Mouse (Mus musculus) left cerebral cortex, adult 18-20 months (tissue): ENCODE results near the gene Mta2. TPM values are rescaled to one million over a fixed set of nuclear protein-coding genes. Genes with fewer than 3 reads are reported as not detected.

Experiments
- DNase-seq, 2 experiments: peaks; one replicate each; pipeline ENCODE4 v3.0.0; 2021 to 2022; ENCODE audit warnings: low spot score in 2 of 2, mixed read lengths in 1 of 2
- total RNA-seq, 2 experiments: library from RNA; stranded (reverse); gene quantifications; 2 replicates each; pipeline ENCODE4 v1.2.3; 2021

The Mta2 gene
- total RNA-seq, 2 experiments from 2014 or later: 49.6 to 49.8 TPM

DNA sequence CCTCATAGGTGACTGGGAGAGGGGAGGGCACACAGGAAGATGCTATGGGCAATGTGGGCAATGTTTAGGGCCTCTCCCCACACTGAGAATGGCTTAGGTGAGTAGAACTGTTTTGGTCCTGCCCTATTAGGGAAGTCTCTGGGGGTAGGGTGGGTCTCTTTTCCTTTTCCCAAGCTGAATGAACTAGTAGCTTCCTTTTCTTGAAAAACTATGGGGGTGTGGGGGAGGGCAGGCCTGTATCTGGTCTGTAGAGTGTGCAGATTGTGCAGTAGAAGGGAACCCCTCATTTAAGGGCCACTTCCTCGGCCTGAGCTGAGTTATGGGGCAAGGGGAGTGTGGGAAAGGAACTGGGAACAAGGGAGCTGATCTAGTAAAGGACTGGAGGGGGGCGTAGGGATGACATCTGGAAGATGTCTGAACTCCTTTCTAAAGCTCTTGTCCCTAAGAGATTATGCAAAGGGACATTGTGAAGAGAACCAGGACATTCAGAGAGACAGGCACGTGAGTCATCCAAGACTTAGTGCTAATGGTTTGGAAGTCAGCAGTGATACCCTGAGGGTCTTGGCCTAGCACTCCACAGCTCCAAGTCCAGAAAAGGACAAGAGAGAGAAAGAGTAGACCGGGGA is 49.7 kb downstream of the Mta2 start:
- no peak for DNase-seq

DNA sequence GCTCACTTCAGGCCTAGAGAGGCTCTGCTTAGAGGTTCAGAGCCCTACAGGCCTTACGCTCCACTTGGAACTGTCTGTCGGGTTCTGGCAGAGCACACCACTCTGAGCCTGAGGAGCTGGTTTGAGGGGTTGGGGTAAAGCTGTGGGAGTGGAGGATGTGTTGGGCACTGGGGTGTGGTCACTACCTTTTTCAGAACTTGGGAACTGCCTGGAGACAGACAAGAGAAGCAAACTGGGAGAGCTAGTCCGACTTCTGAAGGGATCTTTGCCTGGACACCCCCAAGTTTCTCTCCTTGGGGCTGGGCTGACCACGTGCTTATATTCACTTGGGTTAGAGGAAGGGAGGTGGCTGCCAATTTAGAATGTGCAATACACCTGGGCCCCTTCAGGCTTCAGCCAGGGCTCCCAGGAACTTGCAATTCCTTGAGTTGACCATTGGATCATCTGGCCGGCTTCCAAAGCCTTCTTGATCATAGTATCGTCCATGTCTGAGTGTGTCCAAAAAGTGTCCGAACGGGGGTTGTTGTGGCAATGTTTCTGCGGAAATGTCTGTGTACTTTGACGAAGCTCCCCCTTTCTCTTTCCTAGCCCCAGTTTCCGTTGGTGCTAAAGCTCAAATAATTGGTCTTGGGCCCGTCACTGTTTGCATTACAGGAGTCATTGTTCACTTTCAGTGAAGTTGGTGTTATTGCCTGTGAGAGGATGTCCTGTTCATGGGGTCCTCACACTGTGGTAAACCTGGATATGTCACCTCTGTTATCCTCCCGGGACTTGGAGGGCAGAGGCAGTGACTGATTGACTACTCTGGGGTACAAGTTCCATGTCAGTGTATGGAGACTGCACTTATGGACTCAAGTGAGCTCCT is 50.4 kb downstream of the Mta2 start:
- DNase-seq: no peak

DNA sequence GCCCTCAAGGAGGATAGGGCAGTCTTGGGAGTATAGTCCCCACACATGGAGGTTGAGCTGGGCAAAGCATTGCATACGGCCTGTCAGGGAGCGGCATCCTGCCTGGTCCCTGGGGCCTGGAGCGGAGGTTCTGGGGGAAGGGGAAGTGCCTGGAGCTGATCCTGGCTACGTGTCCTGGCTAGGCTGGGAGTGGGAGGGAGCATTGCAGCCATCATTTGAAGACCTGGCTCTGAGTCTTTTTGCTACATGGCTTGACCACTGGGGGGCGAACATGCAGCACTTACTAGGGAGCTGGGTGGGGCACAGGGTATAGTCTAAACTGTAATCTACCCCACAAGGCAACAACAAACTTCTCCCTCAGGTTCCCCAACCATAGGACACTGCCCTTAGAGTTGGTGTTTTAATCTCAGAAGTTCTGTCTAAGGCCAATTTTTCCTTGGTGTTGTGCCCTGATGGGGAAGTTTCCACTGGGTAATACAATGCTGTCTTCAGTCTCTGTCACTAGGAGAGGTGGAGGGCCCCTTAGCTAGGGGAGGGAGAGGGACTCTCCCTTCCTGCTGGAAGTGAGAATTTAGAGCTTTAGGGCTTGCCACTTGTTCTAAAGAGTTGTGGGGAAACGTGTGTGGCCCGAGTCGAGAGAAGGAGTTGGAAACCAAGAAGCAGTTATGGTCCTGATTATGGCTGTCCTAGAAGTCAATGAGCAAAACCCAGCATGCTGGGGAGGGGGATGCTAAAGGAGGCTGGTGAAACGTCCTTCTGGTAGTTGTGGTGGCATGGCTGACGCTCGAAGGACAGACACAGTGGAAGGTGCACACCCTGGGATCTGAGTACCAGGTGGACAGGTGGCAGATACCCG is 51.3 kb downstream of the Mta2 start:
- DNase-seq: peak; percentile 74 to 77

DNA sequence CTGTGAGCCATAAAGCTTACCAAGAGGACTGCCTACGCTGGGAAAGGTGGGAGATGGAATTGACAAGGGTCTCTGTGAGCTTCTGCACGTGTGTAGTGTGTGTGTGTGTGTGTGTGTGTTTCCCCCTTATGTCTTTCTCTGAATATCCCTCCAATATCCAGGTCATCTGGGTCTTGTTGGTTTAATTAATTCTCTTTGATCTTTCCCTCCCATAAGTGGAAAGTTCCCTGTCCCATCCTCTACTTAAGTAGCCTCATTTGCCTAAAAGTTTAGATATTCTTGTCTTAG is 51.9 kb downstream of the Mta2 start:
- no peak for DNase-seq

DNA sequence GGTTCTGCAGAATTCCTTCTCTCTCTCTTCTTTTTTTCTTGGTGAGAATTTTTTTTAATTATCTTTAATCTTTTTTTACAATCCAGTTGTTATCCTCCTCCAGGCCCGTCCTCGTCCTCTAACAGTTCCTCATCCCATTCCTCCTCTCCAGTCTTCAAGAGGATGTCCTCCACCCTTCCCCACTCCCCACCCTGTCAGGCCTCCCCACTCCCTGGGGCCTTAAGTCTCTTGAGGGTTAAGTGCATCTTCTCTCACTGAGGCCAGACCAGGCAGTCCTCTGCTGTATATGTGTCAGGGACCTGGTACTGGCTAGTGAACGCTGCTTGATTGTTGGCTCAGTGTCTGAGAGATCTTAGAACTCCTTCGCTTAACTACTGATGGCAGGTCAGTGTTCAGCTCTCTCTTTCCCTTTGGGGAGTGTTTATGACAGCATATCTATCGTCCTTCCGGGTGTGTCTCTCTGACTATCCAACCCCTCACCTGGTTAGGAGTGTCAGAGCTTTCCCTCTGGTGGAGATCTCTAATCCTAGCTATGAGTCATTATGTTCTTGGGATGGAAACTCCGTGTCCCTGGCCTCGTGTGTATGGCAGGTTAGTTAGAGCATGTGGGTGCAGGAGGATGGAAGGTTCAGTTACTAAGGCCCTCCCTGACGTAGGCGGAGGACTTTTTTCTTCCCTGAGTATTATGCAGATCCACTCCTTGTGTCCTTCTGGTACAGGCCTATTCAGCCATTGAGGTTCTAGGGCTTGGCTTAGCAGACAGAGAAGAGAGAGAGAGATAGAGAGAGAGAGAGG is 53.3 kb downstream of the Mta2 start:
- DNase-seq: no peak

DNA sequence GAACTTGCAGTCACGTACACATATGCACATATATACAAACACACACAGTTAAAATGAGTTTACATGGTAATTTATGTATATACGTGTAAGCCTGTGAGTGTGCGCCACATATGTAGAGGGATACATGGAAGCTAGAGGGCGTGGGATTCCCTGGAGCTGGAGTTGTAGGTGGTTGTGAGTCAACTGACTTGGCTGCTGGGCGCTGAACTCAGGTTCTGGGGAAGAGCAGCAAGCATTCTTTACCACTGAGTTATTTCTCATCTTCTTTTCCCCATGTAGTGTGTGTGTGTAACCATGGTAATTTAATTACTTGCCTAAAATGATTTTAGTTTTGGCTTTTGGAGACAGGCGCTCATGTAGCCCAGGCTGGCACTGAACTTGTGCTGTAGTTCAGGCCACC is 54.9 kb downstream of the Mta2 start:
- DNase-seq: no peak

DNA sequence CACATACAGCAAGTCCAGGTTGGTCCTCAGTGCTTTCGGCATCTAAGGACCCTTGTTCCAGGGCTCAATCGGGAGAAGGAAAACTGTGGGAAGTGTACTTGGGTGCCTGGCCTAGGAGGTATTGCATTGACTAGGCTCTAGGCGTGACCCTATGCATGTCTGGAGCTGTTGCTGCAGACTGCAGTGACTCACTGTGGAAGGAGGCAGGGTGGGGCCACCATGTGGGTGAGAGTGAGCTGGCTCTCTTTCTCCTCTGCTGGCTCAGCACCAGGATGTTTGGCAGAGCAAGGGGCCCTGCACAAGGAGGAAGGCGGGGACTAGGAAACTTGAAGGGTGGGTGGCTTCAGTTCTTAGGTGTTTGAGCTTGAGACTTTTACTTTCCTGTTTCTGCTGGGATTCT is 55.9 kb downstream of the Mta2 start:
- DNase-seq: peak; percentile 79 to 81

DNA sequence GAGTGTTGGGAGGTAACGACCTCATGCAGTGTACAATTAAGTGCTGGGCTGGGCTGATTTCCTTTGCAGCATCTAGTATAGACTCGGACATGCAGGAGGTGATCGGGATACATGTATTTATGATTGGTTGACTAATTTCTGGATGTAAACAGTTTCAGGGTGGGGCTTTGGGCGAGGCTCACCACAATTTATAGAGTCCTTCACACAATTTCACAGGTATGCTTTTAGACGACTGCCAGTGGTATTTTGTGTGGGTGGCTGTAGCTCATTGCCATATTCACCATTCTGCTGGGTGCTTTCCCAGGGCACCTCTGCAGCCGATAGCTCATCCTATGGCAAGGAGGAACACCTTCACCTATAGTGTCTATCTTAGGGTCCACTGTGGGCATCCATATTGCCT is 56.9 kb downstream of the Mta2 start:
- DNase-seq: no peak

DNA sequence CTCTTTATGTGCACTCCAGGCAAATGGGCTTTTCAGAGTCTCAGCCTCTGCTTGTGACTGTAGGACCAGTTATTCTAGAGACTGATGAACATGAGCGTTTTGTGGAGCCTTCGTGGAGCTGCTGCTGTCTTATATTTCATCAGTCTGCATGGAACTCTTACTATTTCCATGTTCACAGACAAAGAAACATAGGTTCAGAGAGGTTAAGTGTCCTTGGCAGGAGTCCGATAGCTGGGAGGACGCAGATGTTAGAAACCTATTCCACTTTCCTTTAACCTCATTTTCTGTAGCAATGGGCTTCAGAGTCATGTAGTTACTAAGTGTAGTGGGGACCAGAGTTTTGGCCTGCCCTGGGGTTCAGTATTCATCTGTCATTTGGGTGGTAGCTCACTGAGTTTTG is 57.5 kb downstream of the Mta2 start:
- DNase-seq: no peak

Other genes starting within 250 kb of the Mta2 start
- 100 to 1,000 TPM; 148 to 152 TPM for gene Slc3a2, start 218.5 kb upstream of the Mta2 start, total RNA-seq
- 10 to 100 TPM; 46.9 to 50.5 TPM for gene Wdr74, start 206.0 kb upstream of the Mta2 start, total RNA-seq
- 1 to 10 TPM in 1 of 2 experiments, under 1 TPM in 1; 0.94 to 1.5 TPM for gene 1700092M07Rik, start 201.2 kb upstream of the Mta2 start, total RNA-seq
- gene Stx5a, start 200.5 kb upstream of the Mta2 start, total RNA-seq: 10 to 100 TPM; 70.1 to 72.7 TPM
- 10 to 100 TPM; 78.1 to 88.5 TPM for gene Nxf1, start 184.8 kb upstream of the Mta2 start, total RNA-seq
- 10 to 100 TPM; 57.3 to 63.7 TPM for gene Tmem223, start 170.9 kb upstream of the Mta2 start, total RNA-seq
- gene Tmem179b, start 167.4 kb upstream of the Mta2 start, total RNA-seq: 1 to 10 TPM; 7.6 to 7.8 TPM
- gene Taf6l, start 155.5 kb upstream of the Mta2 start, total RNA-seq: 10 to 100 TPM; 13.7 to 15.9 TPM
- 100 to 1,000 TPM; 106 to 107 TPM for gene Polr2g, start 143.3 kb upstream of the Mta2 start, total RNA-seq
- gene Zbtb3, start 139.3 kb upstream of the Mta2 start, total RNA-seq: 1 to 10 TPM; 5.5 to 6.0 TPM
- gene Ttc9c, start 122.5 kb upstream of the Mta2 start, total RNA-seq: 10 to 100 TPM; 38.7 to 42.4 TPM
- gene Hnrnpul2, start 121.9 kb upstream of the Mta2 start, total RNA-seq: 100 to 1,000 TPM; 123 to 127 TPM
- 1 to 10 TPM in 1 of 2 experiments, not detected in 1; 2.3 TPM for gene AC129217.1, start 112.1 kb upstream of the Mta2 start, total RNA-seq
- gene Bscl2, start 104.4 kb upstream of the Mta2 start, total RNA-seq: 100 to 1,000 TPM in 1 of 2 experiments, 10 to 100 TPM in 1; 98.1 to 112 TPM
- 100 to 1,000 TPM; 181 to 184 TPM for gene Gng3, start 102.7 kb upstream of the Mta2 start, total RNA-seq
- 1 to 10 TPM; 1.2 to 1.7 TPM for gene Lrrn4cl, start 91.1 kb upstream of the Mta2 start, total RNA-seq
- 10 to 100 TPM; 91.4 to 96.7 TPM for gene Ubxn1, start 70.4 kb upstream of the Mta2 start, total RNA-seq
- 10 to 100 TPM; 29.7 to 37.1 TPM for gene Uqcc3, start 61.0 kb upstream of the Mta2 start, total RNA-seq
- gene Lbhd1, start 58.1 kb upstream of the Mta2 start, total RNA-seq: 1 to 10 TPM; 8.2 TPM
- gene Gm49403, start 57.9 kb upstream of the Mta2 start, total RNA-seq: not detected
- 10 to 100 TPM; 20.2 to 23.0 TPM for gene 1810009A15Rik, start 53.0 kb upstream of the Mta2 start, total RNA-seq
- gene Gm49416, start 52.9 kb upstream of the Mta2 start, total RNA-seq: 1 to 10 TPM; 2.1 to 3.8 TPM
- gene Ints5, start 48.9 kb upstream of the Mta2 start, total RNA-seq: 10 to 100 TPM; 23.9 to 24.6 TPM
- 10 to 100 TPM; 93.2 to 93.8 TPM for gene Ganab, start 43.8 kb upstream of the Mta2 start, total RNA-seq
- gene B3gat3, start 21.5 kb upstream of the Mta2 start, total RNA-seq: 100 to 1,000 TPM; 188 to 189 TPM
- gene Rom1, start 12.5 kb upstream of the Mta2 start, total RNA-seq: 1 to 10 TPM; 6.4 to 7.6 TPM
- gene Eml3, start 12.3 kb upstream of the Mta2 start, total RNA-seq: 10 to 100 TPM in 1 of 2 experiments, 1 to 10 TPM in 1; 9.0 to 11.5 TPM
- 10 to 100 TPM; 22.5 to 23.7 TPM for gene Tut1, start 12.0 kb downstream of the Mta2 start, total RNA-seq
- 100 to 1,000 TPM; 251 to 256 TPM for gene Eef1g, start 25.2 kb downstream of the Mta2 start, total RNA-seq
- gene Ahnak, start 47.4 kb downstream of the Mta2 start, total RNA-seq: 10 to 100 TPM; 18.6 to 23.5 TPM
- gene Scgb1a1, start 146.1 kb downstream of the Mta2 start, total RNA-seq: not detected
- 100 to 1,000 TPM; 131 to 136 TPM for gene Asrgl1, start 193.8 kb downstream of the Mta2 start, total RNA-seq